Mouse (Mus musculus) T-helper 17 cell (primary cell): ENCODE results near the gene Gm42674.

Source experiments
- in situ Hi-C, 2 experiments: fragments of 300-600 bp; cut with MboI, MseI; formaldehyde crosslinking; loops; 1 replicate in 1 of 2; 2 replicates in 1 of 2; pipeline ENCODE4 v1.15.1; 2025; ENCODE audit warnings: high pct_unique_total_duplicates in 2 of 2

Gm42674 gene

DNA sequence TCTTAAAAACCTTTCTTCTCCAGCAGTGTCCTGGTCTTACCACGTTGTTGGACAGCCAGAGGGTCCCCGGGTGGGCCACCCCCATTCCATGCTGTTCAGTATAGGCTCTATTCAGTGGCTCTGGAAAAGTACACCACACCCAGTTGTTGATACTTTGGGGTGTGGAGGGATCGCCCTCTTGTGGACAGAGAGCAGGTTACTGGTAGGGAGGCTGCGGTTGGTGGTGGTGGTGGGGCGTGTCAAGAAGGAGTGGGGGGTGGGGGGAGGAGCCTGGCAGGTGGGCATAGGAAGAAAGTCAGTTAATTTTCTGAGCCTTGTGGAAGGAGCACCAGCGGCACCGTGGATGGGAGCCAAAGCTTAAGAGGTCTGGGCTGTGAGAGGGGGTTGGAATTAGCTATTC is 13.7 kb downstream of the Gm42674 start:
- in situ Hi-C loops: loop anchor here in 1 of 2 experiments (5.0 kb wide), 1 partner anchor 33 kb away; no protein-coding TSS in a partner anchor

DNA sequence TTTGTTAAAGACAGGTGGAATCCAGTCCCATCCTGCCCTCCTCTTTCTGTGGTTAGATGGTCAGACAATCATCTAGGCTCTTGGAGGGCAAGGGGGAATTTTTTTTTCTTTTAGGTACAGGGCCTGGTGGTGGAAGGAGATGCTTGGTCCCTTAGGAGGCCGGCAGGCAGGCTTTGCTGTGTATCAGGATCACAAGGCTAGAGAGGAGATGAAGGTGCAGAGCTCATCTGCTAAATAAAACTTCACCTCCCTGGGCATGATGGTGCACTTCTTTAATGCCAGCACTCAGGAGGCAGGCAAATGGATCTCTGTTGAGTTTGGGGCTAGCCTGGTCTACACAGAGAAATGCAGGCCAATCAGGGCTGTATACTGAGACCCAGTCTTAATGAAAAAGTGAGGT is 14.2 kb downstream of the Gm42674 start:
- in situ Hi-C loops: loop anchor here in 1 of 2 experiments (5.0 kb wide), 1 partner anchor 34 kb away; no protein-coding TSS in a partner anchor

DNA sequence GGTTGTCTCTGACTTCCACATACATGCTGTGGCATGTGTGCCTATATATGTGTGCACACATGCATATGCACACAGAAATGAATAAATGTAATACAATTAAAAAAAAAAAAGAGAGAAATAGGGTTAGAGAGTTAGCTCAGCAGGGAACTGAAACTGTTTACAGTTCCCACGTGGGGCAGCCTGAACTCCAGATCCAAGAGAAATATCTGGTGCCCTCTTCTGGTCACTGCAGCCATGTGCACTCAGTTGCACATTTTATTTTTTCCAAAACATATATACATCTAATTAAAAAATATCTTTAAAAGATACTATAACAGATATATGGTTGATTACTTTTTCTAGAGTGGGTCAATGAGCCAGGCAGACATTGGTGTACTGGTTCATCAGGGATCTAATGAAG is 15.9 kb downstream of the Gm42674 start:
- in situ Hi-C loops: loop anchor here in 1 of 2 experiments (5.0 kb wide), 1 partner anchor 35 kb away; no protein-coding TSS in a partner anchor

- in situ Hi-C loops: no loop called here
Observed at GRCm38 (mm10) chr3:90621552-90621951, 19.8 kb downstream of the Gm42674 start.

DNA sequence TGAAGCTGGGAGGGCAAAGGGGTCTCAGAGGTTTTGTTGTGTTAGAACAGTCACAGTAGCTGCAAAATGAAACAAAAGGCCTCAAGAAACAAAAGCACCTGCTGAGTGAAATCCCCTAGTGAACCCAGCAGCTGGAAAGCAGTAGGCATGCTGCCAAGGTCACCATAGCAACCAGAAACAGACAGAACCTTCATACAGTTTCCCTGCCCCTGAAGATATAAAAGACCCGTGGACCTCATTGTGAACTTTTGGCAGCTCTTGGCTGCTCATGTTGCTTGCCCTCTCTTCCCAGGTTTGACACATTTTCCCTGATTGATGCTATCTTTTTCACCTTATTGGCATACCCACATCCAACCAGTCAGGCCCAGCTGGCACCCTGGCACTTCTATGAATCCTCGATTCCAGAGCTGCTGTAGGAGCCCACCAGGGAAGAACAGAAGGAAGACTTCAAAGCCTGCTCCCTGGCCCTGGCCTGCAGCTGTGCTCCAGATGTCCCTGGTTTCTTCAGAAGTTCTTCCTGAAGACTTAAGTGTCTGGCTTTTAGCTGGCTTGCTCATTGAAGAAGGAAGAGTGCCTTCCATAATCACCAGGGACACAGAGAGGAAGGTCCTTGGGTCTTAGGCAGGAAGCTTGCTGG is 21.8 kb downstream of the Gm42674 start:
- in situ Hi-C loops: no loop called here

- in situ Hi-C loops: no loop called here
Observed at GRCm38 (mm10) chr3:90625496-90625895, 23.8 kb downstream of the Gm42674 start.

GRCm38 (mm10) chr3:90626266-90627021 is 24.7 kb downstream of the Gm42674 start:
- in situ Hi-C loops: no loop called here

GRCm38 (mm10) chr3:90627366-90627765 is 25.7 kb downstream of the Gm42674 start:
- in situ Hi-C loops: no loop called here

DNA sequence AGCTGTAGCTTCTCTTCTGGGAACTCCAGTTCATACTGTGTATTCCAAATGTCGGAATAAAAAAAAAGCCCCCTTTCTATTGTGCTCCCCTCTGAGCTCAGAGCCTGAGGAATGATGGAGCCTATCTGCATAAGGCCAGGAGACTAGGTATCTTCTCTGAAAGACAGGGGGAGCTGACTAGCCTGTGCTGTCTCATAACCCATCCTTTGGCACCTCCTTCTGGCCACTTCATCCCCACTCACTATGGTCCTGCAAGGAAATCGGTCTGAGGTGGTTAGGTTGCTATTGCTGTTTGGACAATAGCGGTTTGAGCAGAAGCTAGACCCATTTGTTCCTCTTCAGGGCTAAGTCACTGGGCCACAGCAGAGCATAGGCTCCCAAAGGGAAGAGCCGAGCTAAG is 26.1 kb downstream of the Gm42674 start:
- in situ Hi-C loops: no loop called here

DNA sequence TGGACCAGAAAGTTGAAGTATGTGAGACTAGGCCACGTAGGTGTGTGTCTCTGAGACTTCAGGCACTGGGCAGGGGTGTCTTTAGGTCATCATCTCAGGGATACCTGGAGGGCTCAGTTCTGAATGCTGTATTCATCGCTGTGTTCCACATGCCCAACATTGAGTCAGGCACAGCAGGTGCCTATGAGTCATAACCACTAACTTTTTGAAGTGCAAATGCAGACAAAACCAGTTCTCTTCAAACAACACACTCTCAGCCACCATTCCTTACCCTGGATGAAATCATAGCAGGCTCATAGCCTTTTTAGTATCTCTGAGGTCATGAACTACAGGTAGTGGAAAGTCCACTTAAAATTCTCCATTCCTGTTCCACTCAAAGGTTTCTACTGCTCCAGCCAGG is 27.6 kb downstream of the Gm42674 start:
- in situ Hi-C loops: no loop called here

- in situ Hi-C loops: no loop called here
Observed at GRCm38 (mm10) chr3:90631984-90632383, 30.3 kb downstream of the Gm42674 start.

- in situ Hi-C loops: no loop called here
Observed at GRCm38 (mm10) chr3:90638511-90639275, 37.0 kb downstream of the Gm42674 start.

DNA sequence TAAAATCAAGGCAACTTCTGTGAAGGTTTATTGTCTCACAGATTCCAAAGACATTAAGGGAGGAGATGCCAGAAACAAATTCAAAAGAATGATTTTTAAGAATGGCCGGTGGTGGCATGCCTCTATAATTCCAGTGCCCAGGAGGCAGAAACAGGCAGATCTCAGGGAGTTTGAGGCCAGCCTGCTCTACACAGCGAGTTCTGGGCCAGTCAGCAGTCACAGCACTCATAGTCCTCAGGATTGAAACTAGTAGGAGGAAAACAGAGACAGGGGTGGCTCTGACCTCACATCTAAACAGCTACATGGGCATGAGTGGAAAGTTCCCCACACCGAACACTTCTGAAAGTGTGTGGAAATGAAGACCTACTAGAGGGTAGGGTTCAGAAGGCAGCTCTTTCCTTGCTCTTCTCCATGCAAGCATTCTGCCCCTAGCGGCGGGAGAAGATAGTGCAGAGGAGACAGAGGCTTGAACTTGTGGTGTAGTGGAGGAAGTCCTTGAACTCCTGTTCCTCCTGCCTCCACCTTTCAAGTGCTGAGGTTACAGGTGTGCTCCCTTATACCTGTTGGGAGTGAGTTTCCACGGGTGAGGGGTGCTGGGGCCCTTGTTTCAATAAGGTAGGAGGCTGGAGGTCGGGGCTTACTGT is 37.9 kb downstream of the Gm42674 start:
- in situ Hi-C loops: no loop called here

DNA sequence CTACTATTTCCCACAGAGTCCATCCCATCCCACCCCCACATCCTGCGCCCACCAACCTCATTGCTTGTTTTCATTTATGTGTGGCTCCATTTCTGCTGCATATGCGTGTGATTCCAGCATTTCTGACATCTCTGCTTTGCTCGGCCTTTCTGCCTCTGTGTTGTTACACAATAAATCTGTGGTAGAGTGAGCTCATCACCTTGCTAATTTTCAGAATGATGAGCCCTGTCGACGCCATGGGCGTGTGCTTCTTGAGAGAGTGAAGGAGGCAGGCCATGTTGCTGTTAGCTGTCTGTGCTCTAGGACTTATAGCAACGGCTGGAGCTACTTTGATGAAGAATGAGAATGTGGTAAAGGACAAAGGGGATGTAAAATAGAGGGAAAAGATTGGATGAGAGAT is 39.3 kb downstream of the Gm42674 start:
- in situ Hi-C loops: no loop called here

DNA sequence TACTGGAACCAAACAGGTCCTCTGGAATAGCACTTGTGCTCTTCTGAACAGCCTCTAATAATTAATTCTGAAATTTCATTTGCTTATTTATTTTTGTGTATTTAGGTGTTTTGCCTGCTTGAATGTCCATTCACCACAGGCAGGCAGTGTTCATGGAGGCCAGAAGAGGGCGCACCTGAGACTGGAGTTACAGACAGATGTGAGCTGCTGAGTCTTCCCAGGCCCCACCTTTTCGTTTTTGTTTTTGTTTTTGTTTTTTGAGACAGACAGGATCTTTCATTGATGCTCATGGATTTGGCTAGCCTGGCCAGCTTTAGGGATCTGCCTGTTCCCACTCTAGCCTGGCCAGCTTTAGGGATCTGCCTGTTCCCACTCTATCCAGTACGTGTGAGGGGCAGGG is 42.5 kb downstream of the Gm42674 start:
- in situ Hi-C loops: no loop called here

- in situ Hi-C loops: no loop called here
Observed at GRCm38 (mm10) chr3:90647291-90647690, 45.6 kb downstream of the Gm42674 start.

DNA sequence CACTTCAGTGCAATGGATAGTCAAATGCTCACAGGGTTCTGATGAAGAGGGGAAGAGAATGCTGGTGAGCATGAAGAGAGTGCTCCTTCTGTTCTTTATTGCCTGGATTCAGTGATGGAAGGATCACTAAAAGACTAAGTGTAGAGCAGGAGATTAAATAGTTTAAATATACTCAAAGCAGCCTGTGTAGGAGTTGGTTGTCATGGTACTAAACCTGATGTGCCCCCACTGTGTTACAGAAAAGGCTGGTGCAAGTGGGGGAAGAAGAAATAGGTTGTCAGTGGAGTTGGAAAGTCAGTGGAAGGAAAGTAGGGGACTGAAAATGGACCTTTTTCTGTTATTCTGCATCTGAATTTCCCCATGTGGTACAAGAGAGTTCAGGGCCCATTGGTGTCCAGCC is 47.3 kb downstream of the Gm42674 start:
- in situ Hi-C loops: no loop called here

DNA sequence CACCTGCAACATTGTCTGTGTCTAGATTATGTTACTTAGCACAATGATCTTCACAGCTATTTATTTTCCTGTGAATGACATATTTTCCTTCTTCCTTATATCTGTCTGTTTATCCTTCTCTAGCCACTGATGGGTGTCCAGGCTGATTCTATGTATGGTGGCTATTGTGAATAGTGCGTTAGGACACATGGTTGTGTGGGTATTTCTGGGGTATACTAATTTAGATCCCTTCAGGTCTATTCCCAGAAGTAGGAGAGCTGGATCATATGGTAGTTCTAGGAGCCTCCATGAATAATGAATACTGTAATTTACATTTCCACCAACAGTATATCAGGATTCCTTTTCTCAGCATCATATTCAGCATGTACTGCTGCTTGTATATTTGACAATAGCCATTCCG is 48.1 kb downstream of the Gm42674 start:
- in situ Hi-C loops: no loop called here

GRCm38 (mm10) chr3:90652878-90653508 is 51.3 kb downstream of the Gm42674 start:
- in situ Hi-C loops: no loop called here

GRCm38 (mm10) chr3:90653717-90654116 is 52.0 kb downstream of the Gm42674 start, which contains the start of gene S100a7a:
Gene S100a7a, plus strand, starts transcription at chr3:90654017.
- in situ Hi-C loops: no loop called here
